Mouse (Mus musculus): ENCODE data around the gene Wdr73.

Gene Wdr73

GRCm38 (mm10) chr7:80894815-80895519 lies 6.1 kb downstream of the Wdr73 start:
- in situ Hi-C loops (cut with MboI, MseI) = no loop called here

GRCm38 (mm10) chr7:80894196-80894595 lies 6.9 kb downstream of the Wdr73 start:
- in situ Hi-C loops (cut with MboI, MseI) = no loop called here

GRCm38 (mm10) chr7:80893753-80894129 lies 7.3 kb downstream of the Wdr73 start:
- in situ Hi-C loops (cut with MboI, MseI) = no loop called here

- in situ Hi-C loops (cut with MboI, MseI) = no loop called here
These were observed 7.8 kb downstream of the Wdr73 start for GRCm38 (mm10) chr7:80893086-80893752.

GRCm38 (mm10) chr7:80889841-80890241 lies 11.2 kb downstream of the Wdr73 start:
- in situ Hi-C loops (cut with MboI, MseI) = no loop called here

- in situ Hi-C loops (cut with MboI, MseI) = no loop called here
These were observed 12.0 kb downstream of the Wdr73 start for GRCm38 (mm10) chr7:80889021-80889511.

GRCm38 (mm10) chr7:80888595-80888994 lies 12.5 kb downstream of the Wdr73 start:
- in situ Hi-C loops (cut with MboI, MseI) = no loop called here

- in situ Hi-C loops (cut with MboI, MseI) = no loop called here
These were observed 15.4 kb downstream of the Wdr73 start for GRCm38 (mm10) chr7:80885666-80886065.

GRCm38 (mm10) chr7:80882830-80883505 lies 18.1 kb downstream of the Wdr73 start:
- in situ Hi-C loops (cut with MboI, MseI) = no loop called here

GRCm38 (mm10) chr7:80875727-80876126 lies 25.3 kb downstream of the Wdr73 start:
- in situ Hi-C loops (cut with MboI, MseI) = no loop called here

GRCm38 (mm10) chr7:80873631-80874030 lies 27.4 kb downstream of the Wdr73 start:
- in situ Hi-C loops (cut with MboI, MseI) = no loop called here

- in situ Hi-C loops (cut with MboI, MseI) = no loop called here
These were observed 28.0 kb downstream of the Wdr73 start for GRCm38 (mm10) chr7:80873038-80873437.

- in situ Hi-C loops (cut with MboI, MseI) = no loop called here
These were observed 32.4 kb downstream of the Wdr73 start for GRCm38 (mm10) chr7:80868686-80869085.

- in situ Hi-C loops (cut with MboI, MseI) = no loop called here
These were observed 34.4 kb downstream of the Wdr73 start for GRCm38 (mm10) chr7:80866514-80867147.

GRCm38 (mm10) chr7:80865521-80865920 lies 35.5 kb downstream of the Wdr73 start:
- in situ Hi-C loops (cut with MboI, MseI) = no loop called here

GRCm38 (mm10) chr7:80864831-80865230 lies 36.2 kb downstream of the Wdr73 start:
- in situ Hi-C loops (cut with MboI, MseI) = no loop called here

- in situ Hi-C loops (cut with MboI, MseI) = no loop called here
These were observed 36.9 kb downstream of the Wdr73 start for GRCm38 (mm10) chr7:80864151-80864550.

- in situ Hi-C loops (cut with MboI, MseI) = no loop called here
These were observed 37.5 kb downstream of the Wdr73 start for GRCm38 (mm10) chr7:80863520-80863919.

GRCm38 (mm10) chr7:80862475-80862874 lies 38.6 kb downstream of the Wdr73 start:
- in situ Hi-C loops (cut with MboI, MseI) = no loop called here

- in situ Hi-C loops (cut with MboI, MseI) = no loop called here
These were observed 40.3 kb downstream of the Wdr73 start, which contains the start of gene Zscan2 for GRCm38 (mm10) chr7:80860729-80861274. TSS of gene Zscan2 (plus strand) at chr7:80860920.

GRCm38 (mm10) chr7:80860227-80860626 lies 40.8 kb downstream of the Wdr73 start:
- in situ Hi-C loops (cut with MboI, MseI) = no loop called here

GRCm38 (mm10) chr7:80857181-80857580 lies 43.9 kb downstream of the Wdr73 start:
- in situ Hi-C loops (cut with MboI, MseI) = no loop called here
